Mouse (Mus musculus) hindbrain, embryonic 14.5 days (tissue): ENCODE results near the gene Cfap126. TPM values are rescaled to one million over a fixed set of nuclear protein-coding genes. Genes with fewer than 3 reads are reported as not detected.

Source experiments
- ATAC-seq: fragments of 200-750 bp; cut with Nextera tagmentation; 2 replicates; pipeline ENCODE4 v1.8.0; 2017; ENCODE audit warnings: moderate number of reproducible peaks, mild to moderate bottlenecking, moderate TSS enrichment, moderate library complexity; ENCODE audit not compliant: low FRiP score
- DNase-seq: peaks from one replicate; pipeline ENCODE4 v3.0.0-alpha.2; 2015; ENCODE audit warnings: low spot score
- H3K27ac ChIP-seq: fragments of 300-500 bp; sonication (generic); 2 replicates; pipeline ENCODE4 v1.5.1; 2014; ENCODE audit warnings: mild to moderate bottlenecking, moderate library complexity
- H3K27me3 ChIP-seq: fragments of 300-500 bp; sonication (generic); 2 replicates; pipeline ENCODE4 v1.6.1; 2014; ENCODE audit warnings: mild to moderate bottlenecking, low read length, mixed read lengths; ENCODE audit not compliant: control insufficient read depth, insufficient read depth
- H3K36me3 ChIP-seq: fragments of 300-500 bp; sonication (generic); replicated peaks from 2 replicates; pipeline ENCODE4 v1.6.1; 2014; ENCODE audit not compliant: control insufficient read depth, insufficient read depth
- H3K4me1 ChIP-seq: fragments of 300-500 bp; sonication (generic); replicated peaks from 2 replicates; pipeline ENCODE4 v1.6.1; 2014; ENCODE audit warnings: antibody characterized with exemption, low read length, mixed read lengths; ENCODE audit not compliant: control insufficient read depth, insufficient read depth
- H3K4me2 ChIP-seq: fragments of 300-500 bp; sonication (generic); replicated peaks from 2 replicates; pipeline ENCODE4 v1.6.1; 2014; ENCODE audit warnings: mild to moderate bottlenecking, moderate library complexity
- H3K4me3 ChIP-seq: fragments of 300-500 bp; sonication (generic); replicated peaks from 2 replicates; pipeline ENCODE4 v1.5.1; 2014; ENCODE audit warnings: mild to moderate bottlenecking, low read length
- H3K9ac ChIP-seq: fragments of 300-500 bp; sonication (generic); 2 replicates; pipeline ENCODE4 v1.6.1; 2014
- H3K9me3 ChIP-seq: fragments of 300-500 bp; sonication (generic); 2 replicates; pipeline ENCODE4 v1.6.1; 2016; ENCODE audit warnings: low read length; ENCODE audit not compliant: control insufficient read depth
- WGBS: fragments of 180-500 bp; shearing (Covaris S2); extraction: QIAGEN DNeasy Blood & Tissue Kit; methylation state at CpG from one replicate; pipeline ENCODE4 v1.1.7; 2014; 5-methylcytosine and 5-hydroxymethylcytosine counted together
- polyA plus RNA-seq: library from polyadenylated mRNA; unstranded; fragments of >200 nt; fragmentation: Nextera tagmentation; extraction: Ambion mirVana; gene quantifications from 2 replicates; pipeline ENCODE4 v1.2.1, GENCODE M21; 2014

Gene Cfap126
- polyA plus RNA-seq, 1 experiment from 2014 or later = 20.3 TPM

DNA sequence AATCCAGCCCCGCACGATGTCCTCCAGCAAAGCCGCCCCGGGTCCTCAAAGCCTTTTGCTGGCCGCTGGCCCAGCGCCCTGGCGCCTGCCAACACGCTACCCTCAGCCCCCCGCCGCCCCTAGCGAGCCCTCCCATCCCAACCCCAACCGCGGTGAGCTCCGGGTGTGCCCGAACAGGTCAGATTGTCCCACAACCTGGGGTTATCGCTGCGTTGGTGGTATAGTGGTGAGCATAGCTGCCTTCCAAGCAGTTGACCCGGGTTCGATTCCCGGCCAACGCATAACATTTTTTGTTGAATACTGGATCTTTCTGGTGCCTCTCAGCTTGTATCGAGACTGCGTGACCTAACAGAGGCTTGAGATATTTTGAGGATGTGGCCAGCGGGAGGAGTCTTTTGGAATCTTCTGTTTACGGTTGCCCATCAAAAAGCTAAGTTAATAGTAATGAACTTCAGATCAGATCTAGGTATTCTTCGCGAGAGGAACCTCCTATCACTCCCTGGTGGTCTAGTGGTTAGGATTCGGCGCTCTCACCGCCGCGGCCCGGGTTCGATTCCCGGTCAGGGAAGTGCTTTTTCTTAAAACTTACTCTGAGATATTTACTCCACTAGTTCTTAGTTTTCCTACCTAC lies 11.1 kb upstream of the Cfap126 start:
- Histone ChIP-seq H3K9ac (peak overlapping the region; percentile 80), H3K27ac (peak overlapping the region; percentile 86), H3K27me3 (no peaks in the 10 kb centered on the region), H3K4me3 (peak overlapping the region; percentile 68), H3K4me1 (0 out of 2 replicates have a peak, but pooled peaks cover 6% of the 10 kb centered on the region), H3K36me3 (no peaks in the 10 kb centered on the region), H3K9me3 (no peaks in the 10 kb centered on the region), H3K4me2 (peak overlapping the region; percentile 56)
- DNase-seq (peak; percentile 98), ATAC-seq (peak; percentile 96)
- under 1% methylated on average over 35 of the region's 35 CpGs for WGBS

DNA sequence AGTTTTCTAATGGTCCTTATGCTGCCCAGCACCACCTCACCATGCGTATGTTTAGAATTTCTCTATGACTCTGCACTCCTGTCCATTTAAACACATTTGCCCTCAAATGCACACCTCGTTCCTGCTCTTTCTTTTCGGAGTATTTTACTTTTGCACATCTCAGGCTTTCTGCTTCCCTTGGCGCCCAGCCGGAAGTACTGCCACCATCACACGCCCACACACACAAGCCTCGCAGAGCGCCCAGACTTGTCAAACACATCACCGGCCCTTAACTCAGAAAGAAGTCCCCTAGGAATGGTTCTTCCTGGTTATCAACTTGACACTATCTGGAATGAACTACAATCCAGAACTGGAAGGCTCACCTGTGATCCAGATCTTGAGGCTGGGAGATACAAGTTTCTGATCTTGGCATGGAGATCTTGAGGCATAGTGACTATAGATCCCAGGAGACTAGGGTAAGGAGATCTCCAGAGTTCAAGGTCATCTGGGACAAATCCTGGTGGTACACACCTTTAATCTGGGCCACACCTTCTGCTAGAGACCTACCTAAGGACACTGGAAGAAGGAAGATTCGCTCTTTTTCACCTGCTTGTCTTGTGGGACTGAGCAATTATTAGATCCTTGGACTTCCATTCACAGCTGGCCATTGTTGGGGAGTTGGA lies 10.4 kb upstream of the Cfap126 start:
- Histone ChIP-seq H3K4me1 (0 out of 2 replicates have a peak, but pooled peaks cover 6% of the 10 kb centered on the region), H3K4me2 (peak overlapping the region; percentile 56), H3K27ac (no peak overlapping the region; the same call in 1 of the 2 replicates), H3K27me3 (no peaks in the 10 kb centered on the region), H3K9me3 (no peaks in the 10 kb centered on the region), H3K36me3 (no peaks in the 10 kb centered on the region), H3K9ac (0 out of 2 replicates have a peak overlapping the region, but pooled peaks have one; percentile 38), H3K4me3 (peak overlapping the region; percentile 68)
- DNase-seq (peak; percentile 44), ATAC-seq (no peak)
- 10% methylated on average over 10 of the region's 10 CpGs for WGBS

DNA sequence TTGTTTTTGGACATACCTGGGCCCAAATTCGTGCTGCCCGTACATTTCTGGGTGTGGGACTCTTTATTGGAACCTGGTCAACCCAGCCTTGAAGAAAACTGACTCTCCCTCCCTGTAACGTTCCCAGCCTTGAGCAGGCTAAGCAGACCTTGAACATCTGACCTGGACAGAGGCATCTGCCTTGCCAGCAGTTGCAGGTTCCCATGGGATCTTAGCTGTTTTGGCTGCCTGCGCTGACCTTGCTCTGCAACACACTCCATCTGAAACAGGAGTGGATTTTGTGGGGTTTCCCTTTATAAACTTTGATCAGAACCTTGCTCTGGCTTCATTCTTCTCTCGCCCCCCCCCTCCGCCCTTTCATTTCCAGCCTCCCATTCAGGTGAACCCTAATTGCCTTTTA lies 8.5 kb upstream of the Cfap126 start:
- no peak for ATAC-seq
- no peak overlapping the region for H3K4me2 ChIP-seq
- 0 out of 2 replicates have a peak, but pooled peaks cover 8% of the 10 kb centered on the region for H3K4me1 ChIP-seq
- 69% methylated on average over 6 of the region's 6 CpGs for WGBS
- H3K36me3 ChIP-seq = no peaks in the 10 kb centered on the region
- no peaks in the 10 kb centered on the region for H3K9me3 ChIP-seq
- no peak overlapping the region for H3K4me3 ChIP-seq
- DNase-seq = no peak
- no peaks in the 10 kb centered on the region for H3K27me3 ChIP-seq
- no peak overlapping the region for H3K27ac ChIP-seq
- no peak overlapping the region for H3K9ac ChIP-seq

DNA sequence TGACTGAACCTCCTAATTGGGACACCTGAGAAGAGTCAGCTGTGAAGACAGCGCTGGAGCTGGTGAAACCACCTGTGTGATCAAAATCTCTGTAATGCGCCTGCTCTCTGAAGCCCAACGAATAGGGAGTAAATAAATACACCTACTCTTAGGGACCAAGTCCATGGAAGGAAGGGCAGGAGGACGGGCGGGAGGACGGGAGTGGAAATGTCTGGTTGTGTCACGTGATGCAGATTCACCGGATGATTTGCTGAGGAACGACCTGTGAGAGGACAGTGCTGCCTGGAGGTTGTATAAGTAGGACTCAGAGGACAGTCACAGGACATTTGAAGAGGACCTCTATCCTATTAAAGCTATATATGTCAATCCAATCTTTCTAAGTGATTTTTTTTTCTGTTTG lies 4.1 kb upstream of the Cfap126 start:
- Histone ChIP-seq H3K9ac (no peak overlapping the region), H3K36me3 (no peaks in the 10 kb centered on the region), H3K4me2 (no peak overlapping the region), H3K4me3 (no peak overlapping the region), H3K27ac (no peak overlapping the region), H3K4me1 (peaks cover 5% of the 10 kb centered on the region; the same call in 1 of the 2 replicates), H3K9me3 (no peaks in the 10 kb centered on the region), H3K27me3 (no peaks in the 10 kb centered on the region)
- DNase-seq (no peak), ATAC-seq (no peak)
- 39% methylated on average over 9 of the region's 9 CpGs for WGBS

DNA sequence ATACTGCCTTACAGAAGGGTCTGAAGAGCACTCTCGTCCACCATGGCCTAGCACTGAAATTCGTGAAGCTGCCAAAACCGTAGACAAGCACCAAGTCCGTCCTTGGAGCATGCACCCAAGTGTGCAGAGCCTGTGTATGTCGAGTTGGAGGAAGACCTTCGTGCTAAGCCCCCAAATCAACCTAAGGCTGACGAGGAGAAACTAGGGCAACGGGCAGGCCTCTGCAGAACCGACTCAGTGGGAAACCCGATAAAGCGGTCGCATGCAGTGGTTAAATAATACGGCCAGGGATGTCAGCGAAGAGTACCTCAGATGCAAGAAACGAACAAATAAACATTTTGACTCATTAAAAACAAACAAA lies 3.1 kb upstream of the Cfap126 start:
- peak overlapping the region; percentile 81 for H3K4me2 ChIP-seq
- H3K27ac ChIP-seq = peak overlapping the region; percentile 85
- peak overlapping the region; percentile 43 for H3K4me3 ChIP-seq
- H3K9me3 ChIP-seq = no peaks in the 10 kb centered on the region
- DNase-seq (no peak), ATAC-seq (peak; percentile 64)
- WGBS = 9% methylated on average over 15 of the region's 15 CpGs
- no peaks in the 10 kb centered on the region for H3K27me3 ChIP-seq
- peak overlapping the region; percentile 54 for H3K9ac ChIP-seq
- peaks cover 5% of the 10 kb centered on the region; the same call in 1 of the 2 replicates for H3K4me1 ChIP-seq
- H3K36me3 ChIP-seq = no peaks in the 10 kb centered on the region

DNA sequence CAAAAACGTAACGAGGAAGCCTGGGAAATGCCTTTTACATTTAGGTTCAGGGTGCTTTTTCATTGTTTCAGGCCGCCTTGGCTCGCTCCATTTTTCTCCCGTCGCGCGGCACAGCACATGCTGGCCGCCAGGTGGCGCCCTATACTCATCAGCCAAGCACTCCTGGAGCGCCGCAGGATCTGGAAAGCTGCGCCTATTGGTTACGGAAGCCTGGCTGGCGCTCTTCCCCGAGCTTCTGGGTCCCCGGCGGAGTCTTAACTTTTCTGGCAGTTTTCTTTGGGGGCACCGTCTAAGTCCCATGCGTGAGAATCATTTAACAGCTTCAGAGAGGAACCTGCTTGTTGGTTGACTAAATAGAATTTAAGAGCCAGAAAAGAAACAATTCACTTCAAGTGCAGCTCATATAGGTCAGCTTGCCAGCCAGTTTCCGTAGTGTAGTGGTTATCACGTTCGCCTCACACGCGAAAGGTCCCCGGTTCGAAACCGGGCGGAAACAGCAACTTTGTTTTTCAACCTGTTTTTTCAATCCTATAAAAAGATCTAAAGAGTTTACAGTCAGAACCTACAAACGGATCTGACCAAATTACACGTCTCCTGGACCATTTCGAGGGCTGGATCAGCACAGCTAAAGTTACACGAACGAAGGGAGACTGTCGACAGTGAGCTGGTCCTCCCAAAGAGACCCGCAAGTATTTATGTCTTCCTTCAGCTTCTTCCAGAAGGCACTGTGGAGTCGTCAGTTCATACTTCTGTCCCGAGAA lies 2.5 kb upstream of the Cfap126 start:
- H3K27ac ChIP-seq = peak overlapping the region; percentile 85
- under 1% methylated on average over 38 of the region's 38 CpGs for WGBS

DNA sequence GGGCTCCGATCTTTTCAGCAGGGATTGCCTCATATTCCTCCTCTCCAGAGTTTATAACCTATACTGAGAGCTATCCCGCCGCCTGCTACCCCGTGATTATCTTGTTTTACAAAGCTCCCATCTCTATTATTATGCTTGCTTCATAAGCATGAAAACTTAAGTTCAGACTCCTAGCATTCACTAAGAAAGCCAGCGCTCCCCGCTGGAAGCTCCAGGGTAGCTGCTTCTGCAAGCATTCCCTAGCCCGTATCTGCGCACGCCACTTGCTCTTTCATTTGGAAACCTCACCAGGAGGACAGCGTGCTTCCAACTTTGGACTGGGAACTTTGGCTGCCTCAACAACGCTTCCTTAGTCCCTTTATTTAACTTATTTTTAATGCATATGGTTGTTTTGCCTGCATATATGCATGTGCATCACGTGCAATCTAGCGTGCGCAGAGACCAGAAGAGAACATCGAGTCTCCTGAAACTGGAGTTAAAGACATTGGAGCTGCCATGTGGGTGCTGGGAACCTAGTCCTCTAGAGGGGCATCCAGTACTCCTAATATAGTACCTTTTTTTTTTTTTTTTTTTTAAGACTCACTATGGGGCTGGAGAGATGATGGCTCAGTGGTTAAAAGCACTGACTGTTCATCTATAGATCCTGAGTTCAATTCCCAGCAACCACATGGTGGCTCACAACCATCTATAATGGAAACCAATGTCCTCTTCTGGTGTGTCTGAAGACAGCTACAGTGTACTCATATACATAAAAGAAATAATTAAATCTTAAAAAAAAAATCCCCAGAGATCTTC lies 1.7 kb upstream of the Cfap126 start:
- Histone ChIP-seq H3K9me3 (no peaks in the 10 kb centered on the region), H3K4me1 (peaks cover 5% of the 10 kb centered on the region; the same call in 1 of the 2 replicates), H3K36me3 (no peaks in the 10 kb centered on the region), H3K4me3 (peak overlapping the region; percentile 43), H3K27ac (no peak overlapping the region), H3K27me3 (no peaks in the 10 kb centered on the region), H3K4me2 (peak overlapping the region; percentile 81), H3K9ac (peak overlapping the region; percentile 34)
- 2% methylated on average over 15 of the region's 15 CpGs for WGBS
- peak; percentile 51 for DNase-seq
- ATAC-seq = no peak

More for the DNA sequence above, 2.5 kb upstream of the Cfap126 start:
- Histone ChIP-seq H3K36me3 (no peaks in the 10 kb centered on the region), H3K4me1 (peaks cover 5% of the 10 kb centered on the region; the same call in 1 of the 2 replicates), H3K9me3 (no peaks in the 10 kb centered on the region), H3K9ac (peak overlapping the region; percentile 54), H3K4me2 (peak overlapping the region; percentile 81), H3K27me3 (no peaks in the 10 kb centered on the region), H3K4me3 (peak overlapping the region; percentile 43)
- ATAC-seq (peak; percentile 92), DNase-seq (peak; percentile 99)

DNA sequence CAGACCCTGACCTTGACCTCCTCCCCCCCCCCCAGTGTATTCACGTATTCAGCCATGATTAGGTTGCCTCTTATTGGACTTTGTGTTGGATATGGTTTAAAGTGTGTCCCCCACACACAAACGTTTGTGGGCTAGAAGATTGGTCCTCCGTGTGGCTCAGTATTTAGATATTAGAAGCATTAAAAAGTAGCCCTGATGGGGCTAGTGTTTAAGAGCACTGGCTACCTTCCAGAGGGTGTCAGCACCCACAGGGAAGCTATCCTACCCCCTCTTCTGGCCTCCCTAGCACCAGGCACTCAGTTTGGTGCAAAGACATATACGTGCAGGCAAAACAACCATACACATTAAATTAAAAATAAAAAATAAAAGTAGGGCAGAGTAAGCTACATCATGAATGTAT lies 732 bp upstream of the Cfap126 start:
- no peak overlapping the region for H3K4me3 ChIP-seq
- no peak for ATAC-seq
- 76% methylated on average over 4 of the region's 4 CpGs for WGBS

More for the DNA sequence above, 732 bp upstream of the Cfap126 start:
- peaks cover 5% of the 10 kb centered on the region; the same call in 1 of the 2 replicates for H3K4me1 ChIP-seq
- H3K9ac ChIP-seq = no peak overlapping the region
- no peak overlapping the region for H3K27ac ChIP-seq
- H3K9me3 ChIP-seq = no peaks in the 10 kb centered on the region
- no peaks in the 10 kb centered on the region for H3K36me3 ChIP-seq
- H3K27me3 ChIP-seq = no peaks in the 10 kb centered on the region
- H3K4me2 ChIP-seq = peak overlapping the region; percentile 77; the same call in 1 of the 2 replicates
- DNase-seq = no peak
